Mouse (Mus musculus) Muller cell, postnatal 12 days (primary cell): ENCODE measurements at regions not wholly inside any gene's neighbourhood (a gene's known extent, or its start where the extent isn't known, plus 50 kb on each side); places are given as distances from the start of the nearest gene placed in this dataset.
"Not testable (repeated sequence)": the region's sequence is repeated elsewhere in the genome, so short reads cannot be mapped to it uniquely, and the experiment has no call there.

ENCODE experiments used
- DNase-seq: peaks from one replicate; pipeline ENCODE4 v3.0.0-alpha.2; 2015; ENCODE audit errors: inconsistent ontology term

DNA sequence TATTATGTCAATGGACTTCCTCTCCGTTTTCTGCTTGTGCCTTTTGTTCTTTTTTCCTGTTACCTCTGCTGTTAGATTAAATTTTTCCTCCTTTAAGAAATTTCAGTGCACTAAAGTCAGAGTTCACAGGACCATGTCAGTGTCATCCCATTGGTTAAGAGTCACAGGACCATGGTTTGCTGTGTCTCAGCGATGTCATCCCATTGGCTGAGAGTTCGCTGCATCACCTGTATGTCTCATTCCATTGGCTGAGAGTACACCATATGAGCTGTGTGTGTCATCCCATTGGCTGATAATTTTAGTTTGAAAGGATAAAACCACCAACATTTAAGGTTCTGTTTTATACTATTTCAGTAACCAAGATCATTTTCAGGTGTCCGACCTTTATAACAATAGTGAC is 50.7 kb upstream of the Jade1 start:
- DNase-seq = no peak

DNA sequence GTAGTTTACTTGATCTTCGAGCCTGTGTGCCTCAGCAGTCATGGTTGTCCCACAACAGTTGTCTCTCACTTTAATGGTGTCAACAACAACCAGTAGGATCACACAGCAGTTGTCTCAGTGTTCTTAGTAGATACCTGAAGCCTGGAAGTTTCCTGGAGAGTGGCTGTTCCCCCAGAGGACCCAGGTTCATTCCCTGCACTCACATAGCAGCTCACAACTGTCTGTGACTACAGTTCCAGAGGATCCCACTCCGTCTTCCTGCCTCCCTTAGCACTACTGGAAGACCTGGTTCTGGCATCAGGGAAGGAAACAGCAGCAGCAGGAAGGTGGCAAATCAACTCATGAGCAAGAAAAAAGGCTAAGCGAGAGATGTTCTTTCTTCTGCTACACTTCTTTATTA is 53.4 kb upstream of the Jade1 start:
- DNase-seq = no peak

DNA sequence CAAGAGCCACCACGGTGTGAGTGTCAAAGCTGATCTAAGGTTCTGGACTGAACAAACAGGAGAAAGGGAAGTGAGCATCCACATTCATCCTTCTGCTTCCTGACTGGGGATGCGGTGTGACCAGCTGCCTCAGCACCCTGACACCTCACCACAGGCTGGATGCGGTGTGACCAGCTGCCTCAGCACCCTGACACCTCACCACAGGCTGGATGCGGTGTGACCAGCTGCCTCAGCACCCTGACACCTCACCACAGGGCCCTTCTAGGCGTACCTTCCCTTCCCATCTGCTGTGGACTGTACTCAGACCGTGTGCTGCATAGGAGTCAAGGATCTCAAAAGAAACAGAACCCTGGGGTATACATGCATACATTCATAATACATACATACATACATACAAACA is 53.9 kb upstream of the Jade1 start:
- not testable (repeated sequence) for DNase-seq

DNA sequence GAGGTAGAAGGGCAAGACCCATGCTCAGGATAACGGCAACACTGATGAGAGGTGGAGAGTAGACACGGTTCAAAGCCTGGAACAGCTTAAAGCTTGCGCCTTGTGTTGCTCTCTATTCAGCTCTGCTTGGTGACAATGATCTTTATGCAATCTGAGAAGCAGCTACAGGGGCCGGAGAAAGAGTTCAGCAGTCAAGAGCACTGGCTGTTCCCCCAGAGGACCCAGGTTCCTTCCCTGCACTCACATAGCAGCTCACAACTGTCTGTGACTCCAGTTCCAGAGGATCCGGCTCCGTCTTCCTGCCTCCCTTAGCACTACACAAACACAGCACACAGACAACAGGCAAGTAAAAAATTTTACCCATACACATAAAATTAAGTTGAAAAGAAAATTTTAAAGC is 54.4 kb upstream of the Jade1 start:
- DNase-seq = no peak

DNA sequence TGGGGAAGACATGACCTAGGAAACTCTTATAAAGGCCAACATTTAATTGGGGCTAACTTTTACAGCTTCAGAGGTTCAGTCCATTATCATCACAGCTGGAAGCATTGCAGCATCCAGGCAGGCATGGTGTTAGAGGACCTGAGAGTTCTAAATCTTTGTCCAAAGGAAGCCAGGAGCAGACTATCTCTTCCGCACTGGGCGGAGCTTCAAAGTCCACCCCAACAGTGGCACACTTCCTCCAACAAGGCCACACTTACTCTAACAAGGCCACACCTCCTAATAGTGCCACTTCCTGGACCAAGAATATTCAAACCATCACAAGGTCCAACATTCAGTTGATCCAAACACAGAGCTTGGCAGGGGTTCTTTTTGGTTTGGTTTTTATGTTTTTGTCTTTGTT is 55.9 kb upstream of the Jade1 start:
- DNase-seq = no peak

DNA sequence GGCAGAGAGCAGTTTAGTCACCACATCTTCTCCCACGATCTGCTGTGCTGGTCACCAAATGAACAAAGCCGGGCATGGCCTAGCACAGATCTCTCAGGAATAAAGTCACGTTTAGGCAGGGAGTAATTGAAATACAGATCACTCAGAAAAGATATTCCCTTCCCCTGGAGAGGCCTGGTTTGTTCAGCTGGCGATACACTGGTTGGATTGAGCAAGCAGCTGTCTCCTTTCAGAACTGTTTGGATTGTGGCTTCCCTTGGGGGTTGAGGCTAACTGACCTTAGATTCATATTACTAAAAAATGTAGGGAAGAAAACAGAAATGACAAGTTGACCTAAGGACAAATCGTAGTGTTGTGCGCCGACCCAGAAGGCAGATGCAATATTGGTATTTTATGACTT is 56.7 kb upstream of the Jade1 start:
- no peak for DNase-seq

DNA sequence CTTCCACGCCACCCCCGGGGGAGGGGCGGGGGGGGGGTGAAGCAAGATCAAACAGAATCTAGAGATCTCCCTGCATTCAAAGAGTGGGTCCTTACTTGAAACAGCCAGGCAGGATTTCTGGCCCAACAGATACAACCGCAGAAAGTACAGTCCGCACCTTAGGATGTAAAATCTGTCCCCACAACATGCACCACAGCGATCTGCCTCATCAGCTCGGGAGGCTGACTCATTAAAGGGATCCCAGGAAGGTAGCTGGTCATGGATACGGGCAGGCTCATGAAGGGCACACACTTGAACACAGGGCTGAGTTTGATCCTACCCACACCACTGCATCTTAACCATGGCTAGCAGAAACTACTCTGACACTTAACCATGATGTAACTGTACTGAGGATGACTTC is 57.8 kb upstream of the Jade1 start:
- no peak for DNase-seq

DNA sequence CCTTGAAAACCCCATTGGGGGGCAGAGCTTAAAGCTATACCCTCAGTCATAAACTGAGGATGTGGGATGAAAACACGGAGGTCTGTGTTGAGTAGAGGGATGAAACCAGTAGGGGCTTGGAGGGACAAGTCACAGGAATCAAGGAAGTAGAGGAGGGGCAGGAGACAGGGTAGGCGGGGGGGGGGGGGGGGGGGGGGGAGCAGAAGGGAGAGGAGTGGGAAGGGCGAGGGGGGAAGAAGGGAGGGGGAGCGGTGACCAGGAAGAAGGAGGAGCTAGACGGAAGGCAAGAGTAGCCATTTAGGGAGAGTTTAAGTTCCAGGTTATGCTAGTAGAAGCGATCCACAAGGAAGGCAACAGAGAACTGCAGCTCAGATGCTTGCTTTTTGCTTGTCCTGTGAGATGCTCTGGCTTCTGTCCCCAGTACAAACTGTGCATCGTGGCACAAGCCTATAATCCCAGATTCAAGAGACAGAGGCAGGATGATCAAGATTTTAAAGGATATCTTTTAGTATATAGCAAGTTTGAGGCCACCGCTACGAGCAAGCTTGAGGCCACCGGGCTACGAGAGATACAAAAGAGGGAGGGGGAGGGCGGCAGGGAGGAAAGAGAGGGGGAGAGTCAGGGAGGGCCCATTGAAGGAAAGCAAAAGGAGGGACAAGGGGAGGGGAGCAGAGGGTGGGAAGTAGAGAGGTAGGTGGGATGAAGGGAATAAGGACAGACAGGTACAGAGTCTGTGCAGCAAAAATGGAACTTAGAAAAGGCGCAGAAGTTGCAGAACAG is 58.4 kb upstream of the Jade1 start:
- no peak for DNase-seq

DNA sequence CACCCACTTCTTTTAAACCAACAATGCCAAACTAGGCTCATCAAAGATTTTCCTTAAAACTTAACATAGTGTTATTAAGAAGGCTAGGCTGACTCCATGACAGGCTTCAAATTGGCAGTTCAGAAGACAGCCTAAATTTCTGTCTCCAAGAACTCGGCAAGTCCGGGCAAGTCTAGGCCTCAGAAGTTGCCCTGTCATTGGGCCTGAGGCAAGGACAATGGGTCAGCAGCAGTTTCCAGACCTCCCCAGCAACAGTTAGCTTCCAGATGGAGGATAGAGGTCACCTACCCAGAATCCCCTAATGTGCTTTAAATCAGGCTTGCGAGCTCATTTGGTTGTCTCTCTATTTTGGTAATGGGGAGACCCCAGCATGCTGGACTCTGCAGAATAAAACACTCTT is 59.6 kb upstream of the Jade1 start:
- no peak for DNase-seq

DNA sequence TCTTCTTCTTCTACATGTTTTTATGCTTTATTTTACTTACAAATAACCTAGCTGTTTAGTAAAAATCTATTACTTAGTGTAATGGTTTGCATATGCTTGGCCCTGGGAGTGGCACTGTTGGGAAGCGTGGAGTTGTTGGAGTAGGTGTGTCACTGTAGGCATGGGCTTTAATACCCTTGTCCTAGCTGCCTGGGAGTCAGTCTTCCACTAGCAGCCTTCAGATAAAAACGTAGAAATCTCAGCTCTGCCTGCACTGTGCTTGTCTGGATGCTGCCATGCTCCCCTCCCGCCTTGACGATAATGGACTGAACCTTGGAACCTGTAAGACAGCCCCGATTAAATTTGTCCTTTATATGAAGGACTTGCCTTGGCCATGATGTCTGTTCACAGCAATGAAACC is 60.4 kb upstream of the Jade1 start:
- no peak for DNase-seq

DNA sequence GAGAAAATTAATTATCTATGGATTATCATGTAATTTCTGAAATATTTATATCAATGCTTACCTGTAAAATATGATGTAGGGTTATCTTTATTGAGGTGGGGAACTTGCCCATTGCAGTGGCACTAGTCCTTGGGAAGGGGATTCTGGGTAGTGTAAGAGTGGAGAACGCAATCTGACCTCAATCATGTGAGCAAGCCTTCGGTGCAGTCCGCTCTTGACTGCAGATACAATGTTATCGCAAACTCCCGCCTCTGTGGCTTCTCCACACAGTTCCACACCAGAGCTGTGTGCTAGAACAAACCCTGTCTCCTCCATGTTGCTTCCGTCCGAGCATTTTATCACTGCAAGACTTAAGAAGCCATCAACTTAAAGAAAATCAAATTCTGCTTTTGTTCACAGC is 62.1 kb upstream of the Jade1 start:
- no peak for DNase-seq

DNA sequence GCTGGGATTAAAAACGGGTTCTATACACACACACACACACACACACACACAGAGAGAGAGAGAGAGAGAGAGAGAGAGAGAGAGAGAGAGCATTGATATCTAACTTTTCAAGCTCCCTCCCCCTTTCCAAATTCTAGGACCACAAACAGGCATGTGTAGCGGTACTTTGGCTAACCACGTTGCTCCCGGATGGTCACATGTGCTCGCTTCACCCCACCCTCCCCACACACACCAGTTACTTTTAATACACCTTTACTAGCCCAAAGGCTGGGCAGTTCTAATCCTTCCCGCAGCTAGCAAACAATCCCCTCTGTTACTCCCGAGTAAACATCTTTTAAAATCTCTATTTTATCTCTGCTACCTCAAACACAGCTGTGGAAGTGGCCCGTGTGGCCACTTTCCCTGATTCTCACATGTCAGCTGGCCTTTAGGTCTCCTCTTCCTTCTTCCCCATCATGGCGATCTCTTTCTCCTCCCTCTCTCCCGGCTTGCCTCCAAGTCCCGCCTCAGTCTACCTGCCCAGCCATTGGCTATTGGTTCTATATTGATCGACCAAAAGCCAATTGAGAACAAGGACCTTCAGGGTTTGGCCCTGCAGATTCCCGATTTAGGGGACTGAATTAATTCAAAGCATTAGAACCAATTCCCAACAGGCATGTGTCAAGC is 62.7 kb upstream of the Jade1 start:
- DNase-seq = no peak

DNA sequence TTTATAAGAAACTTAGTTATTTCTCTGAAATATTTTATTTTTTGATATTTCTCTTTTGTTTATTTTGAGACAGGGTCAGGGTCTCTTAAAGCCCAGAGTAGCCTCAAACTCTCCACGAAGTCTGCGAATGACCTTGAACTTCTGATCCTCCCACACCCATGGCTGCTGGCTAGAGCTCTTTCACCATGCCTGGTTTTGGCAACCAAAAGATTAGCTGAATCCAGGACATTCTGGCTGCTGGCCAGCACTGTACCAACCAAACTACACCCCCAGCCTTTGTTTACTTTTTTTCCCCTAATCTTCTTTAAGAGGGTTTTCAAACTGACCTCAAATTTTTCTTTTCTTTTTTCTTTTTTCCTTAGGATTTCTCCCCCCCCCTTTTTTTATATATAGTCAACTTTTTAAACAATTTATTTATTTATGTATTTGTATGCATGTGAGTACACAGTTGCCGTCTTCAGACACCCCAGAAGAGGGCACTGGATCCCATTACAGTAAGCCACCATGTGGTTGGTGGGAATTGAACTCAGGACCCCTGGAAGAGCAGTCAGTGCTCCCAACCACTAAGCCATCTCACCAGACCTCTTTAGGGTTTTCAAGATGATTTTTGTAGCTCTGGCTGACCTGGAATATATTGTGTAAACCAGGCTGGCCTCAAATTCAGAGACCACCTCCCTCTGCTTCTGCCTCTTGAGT is 63.4 kb upstream of the Jade1 start:
- DNase-seq = no peak

DNA sequence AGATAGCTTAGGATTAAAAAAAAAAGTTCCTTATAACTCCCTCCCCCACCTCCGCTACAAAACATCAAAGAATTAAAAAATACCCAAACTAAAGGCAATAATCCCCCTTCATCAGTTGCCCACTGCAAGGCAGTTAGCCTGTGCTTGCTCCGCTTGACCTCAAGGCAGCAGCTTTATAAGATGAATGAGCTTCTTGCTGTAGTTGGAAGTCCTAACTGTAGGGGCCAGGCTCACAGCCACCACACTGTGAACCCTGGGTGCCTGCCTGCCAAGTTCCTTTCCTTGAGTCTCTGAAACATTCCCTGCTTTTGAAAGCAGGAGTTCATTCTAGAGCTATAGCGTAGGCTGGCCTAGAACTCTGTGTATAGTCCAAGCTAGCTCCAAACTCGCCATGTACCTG is 64.3 kb upstream of the Jade1 start:
- no peak for DNase-seq

DNA sequence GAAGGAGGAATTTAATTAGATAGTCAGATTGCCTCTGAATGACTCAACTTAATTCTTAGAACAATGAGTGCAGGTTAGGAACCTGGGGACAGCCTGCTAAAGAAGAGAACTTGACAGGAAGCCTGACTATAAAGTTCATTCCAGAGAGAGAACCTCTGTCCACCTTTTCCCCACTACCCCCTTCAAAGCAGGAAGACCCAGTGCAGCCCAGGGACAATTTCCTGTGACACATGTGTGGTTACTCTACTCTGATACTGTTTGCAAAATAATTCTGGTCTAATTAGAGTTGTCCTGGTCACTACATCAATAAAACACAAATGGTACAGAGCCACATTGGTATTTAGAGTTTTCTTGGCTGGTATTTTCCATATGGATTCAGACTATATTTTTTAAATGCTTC is 65.5 kb upstream of the Jade1 start:
- DNase-seq = no peak

DNA sequence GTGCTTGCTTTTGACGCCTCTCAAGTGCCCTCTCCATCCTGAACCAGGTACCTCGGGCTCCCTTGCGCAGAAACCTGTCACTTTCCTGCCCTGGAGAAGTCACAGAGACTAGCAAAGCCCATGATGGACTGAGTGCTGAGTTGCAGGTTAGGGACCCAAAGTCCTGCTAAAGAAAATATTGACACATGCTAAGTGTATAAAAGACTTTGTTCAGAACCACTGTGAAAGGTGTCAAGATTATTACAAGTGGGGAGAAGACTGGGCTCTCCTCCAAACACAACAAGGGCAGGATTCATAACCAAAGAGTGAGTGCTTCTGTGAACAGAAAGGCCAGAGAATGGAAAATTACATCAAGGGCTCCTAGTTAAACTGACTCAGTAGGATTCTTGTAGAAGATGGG is 66.0 kb upstream of the Jade1 start:
- DNase-seq = peak; percentile 36

DNA sequence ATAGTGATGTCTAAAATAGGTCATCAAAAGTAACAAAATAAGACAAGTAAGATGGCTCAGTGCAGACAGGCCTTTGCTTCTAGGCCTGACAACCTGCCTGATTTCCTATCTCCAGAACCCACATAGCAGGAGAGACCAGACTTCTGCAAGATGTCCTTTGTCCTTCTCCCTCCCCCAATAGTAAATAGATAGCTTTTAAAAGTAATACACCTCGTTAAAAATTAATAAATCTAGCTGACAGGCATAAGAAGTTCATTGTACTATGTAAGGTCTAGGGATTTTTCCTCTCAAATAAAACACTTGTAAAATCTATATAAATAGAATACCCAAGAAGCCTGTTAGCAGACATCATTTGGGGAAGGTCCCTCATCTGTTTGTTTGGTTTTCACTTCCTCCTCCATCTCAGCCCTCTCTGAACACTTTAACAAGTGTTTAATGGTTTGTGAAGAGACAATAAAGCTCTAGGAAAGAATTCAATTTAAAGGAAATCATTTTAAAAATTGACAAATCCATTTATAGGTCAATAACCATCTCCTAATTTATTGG is 67.2 kb upstream of the Jade1 start:
- no peak for DNase-seq

DNA sequence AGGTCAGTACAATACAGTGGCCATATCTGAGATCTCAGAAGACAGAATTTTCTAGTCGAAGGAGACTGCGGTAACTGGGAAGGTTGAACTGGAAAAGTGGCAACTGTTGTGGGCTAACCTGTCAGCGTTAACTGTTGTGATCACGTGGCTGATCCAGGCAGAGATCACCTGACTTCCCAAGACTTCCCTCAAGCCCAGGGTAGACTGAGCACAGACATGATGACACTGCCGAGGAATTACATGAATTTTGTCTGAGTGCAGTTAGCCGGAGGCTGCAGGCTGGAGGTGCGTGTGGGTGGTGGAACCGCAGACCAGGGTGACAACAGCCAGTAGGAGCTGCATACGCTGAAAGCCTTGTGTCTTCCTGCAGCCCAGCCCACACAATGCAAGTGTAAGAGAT is 70.6 kb upstream of the Jade1 start:
- DNase-seq = peak; percentile 26

DNA sequence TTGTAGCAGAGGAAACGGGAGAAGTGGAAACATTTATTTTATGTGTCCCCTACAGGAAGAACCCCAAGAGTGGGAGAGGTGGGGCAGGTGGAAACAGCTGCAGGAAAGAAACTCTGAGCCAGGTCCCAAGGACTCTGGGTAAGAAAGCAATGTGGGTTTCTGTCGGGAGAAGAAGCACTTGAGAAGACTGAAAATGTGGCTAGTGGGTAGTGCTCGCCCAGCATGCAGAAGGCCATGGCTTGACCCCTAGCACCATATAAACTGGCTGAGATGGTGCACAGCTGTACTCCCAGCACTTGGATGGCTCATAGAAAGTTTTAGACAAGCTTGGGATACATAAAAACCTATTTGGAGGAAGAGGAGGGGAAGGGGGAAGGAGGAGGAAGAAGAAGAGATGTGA is 71.9 kb upstream of the Jade1 start:
- DNase-seq = no peak

DNA sequence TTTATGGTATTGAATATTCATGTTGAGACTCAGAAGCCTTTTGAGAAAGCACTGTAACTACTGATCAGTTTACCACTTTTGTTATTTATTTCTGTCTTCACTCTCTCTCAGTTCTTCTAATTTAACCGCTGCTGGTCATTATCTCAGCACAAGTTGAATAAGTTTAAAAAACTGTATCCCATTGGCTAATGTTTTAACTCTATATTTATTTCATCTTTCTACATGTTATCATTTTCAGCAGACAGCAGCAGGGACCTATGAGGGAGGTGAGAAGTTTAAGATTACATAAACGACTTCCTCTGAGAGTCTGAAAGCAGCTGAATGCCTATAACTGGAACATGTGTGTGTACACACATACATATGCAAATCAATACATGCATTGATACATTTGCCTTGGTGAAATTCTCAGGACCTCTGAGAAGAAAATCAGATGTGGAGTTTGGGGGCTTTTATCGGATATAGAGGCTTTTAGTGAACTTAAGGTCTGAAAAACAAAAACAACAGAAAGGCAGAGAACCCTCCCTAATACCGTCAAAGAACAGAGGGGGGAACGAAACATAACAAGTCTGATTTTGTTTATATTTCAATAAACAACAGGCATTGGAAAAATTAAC is 72.5 kb upstream of the Jade1 start:
- DNase-seq = no peak

DNA sequence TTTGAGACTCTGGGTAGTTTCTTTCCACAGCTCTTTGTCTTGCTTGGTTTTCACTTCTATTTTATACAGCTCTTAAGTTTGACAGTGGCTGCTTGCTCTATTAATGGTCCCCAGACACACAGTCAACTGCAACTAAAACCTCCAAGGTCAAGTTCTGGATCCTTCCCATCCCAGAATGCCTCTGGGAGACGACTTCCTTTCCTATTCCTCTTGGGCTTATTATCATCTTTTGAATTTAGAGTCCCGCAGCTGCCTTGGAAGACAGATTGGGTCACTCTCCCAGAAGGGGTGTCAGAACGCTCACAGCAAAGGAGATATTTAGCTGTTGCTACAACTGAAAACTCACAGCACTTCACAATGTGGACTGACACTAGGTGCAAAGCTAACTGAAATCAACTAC is 75.3 kb upstream of the Jade1 start:
- DNase-seq = no peak

DNA sequence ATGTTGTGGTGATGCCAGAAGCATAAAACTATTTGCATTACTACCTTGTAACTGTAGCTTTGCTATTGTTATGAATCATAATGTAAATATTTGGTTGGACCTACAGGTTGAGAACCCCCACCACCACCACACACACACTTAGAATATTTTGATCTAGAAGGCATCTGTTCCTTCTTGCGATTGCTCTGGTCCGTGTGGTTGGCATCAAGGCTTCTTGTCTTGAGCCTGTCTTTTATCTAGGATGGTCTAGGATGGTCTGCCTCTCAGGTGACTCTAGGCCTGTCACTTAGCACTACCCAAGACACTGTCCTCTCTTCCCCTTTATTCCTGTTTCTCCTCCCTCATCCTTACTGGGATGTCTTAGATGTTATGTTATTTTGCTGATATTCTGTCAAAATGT is 76.6 kb upstream of the Jade1 start:
- DNase-seq = no peak
